In genomic region chrX:7764657-7765280, GRCm38 (mm10) we compare ENCODE assay signal across 8 mouse cellular contexts. TPM values are rescaled to one million over a fixed set of nuclear protein-coding genes. Genes with fewer than 3 reads are reported as not detected.
A peak's percentile ranks its signal among the peaks of the same experiment; 100 is the strongest.
DNase-seq lines count a peak whose midpoint lies in the region; ATAC-seq lines count a peak whose summit lies in the region.

No protein-coding gene starts in this region.

- H3K4me2 ChIP-seq in kidney, embryonic 16.5 days (replicated peaks; ENCODE audit: low read depth, low read length) = peak overlapping the region; percentile 63
- peak overlapping the region; percentile 67 for H3K4me2 ChIP-seq in hindbrain, embryonic 16.5 days (ENCODE audit: low read length)
- H3K4me2 ChIP-seq in midbrain, embryonic 16.5 days (ENCODE audit: low read length) = peak overlapping the region; percentile 69

- peaks cover 19% of the 10 kb centered on the region; the same call in 1 of the 2 replicates for H3K36me3 ChIP-seq in kidney, embryonic 16.5 days (ENCODE audit: insufficient read depth, low read length)
- peaks cover 2% of the 10 kb centered on the region; the same call in 1 of the 2 replicates for H3K36me3 ChIP-seq in hindbrain, embryonic 16.5 days (ENCODE audit: control insufficient read depth, insufficient read depth, low read length)
- H3K36me3 ChIP-seq in midbrain, embryonic 16.5 days (ENCODE audit: control insufficient read depth, insufficient read depth, low read length) = no peaks in the 10 kb centered on the region

- H3K4me3 ChIP-seq in kidney, embryonic 16.5 days (ENCODE audit: low read length) = peak overlapping the region; percentile 67
- peak overlapping the region; percentile 96 for H3K4me3 ChIP-seq in brown adipose tissue, adult 24 weeks (ENCODE audit: insufficient read depth, low read depth, low read length)
- peak overlapping the region; percentile 65 for H3K4me3 ChIP-seq in hindbrain, embryonic 16.5 days (ENCODE audit: low read length)
- peak overlapping the region; percentile 59 for H3K4me3 ChIP-seq in midbrain, embryonic 16.5 days (ENCODE audit: low read depth, low read length)

- WGBS in kidney, embryonic 16.5 days = 26% methylated on average over 9 of the region's 9 CpGs
- WGBS in hindbrain, embryonic 16.5 days = 14% methylated on average over 9 of the region's 9 CpGs
- WGBS in midbrain, embryonic 16.5 days = 15% methylated on average over 9 of the region's 9 CpGs

- no peaks in the 10 kb centered on the region for H3K27me3 ChIP-seq in kidney, embryonic 16.5 days (ENCODE audit: insufficient read depth, low read length)
- H3K27me3 ChIP-seq in hindbrain, embryonic 16.5 days (replicated peaks; ENCODE audit: control insufficient read depth, insufficient read depth, low read length) = no peaks in the 10 kb centered on the region
- H3K27me3 ChIP-seq in midbrain, embryonic 16.5 days (ENCODE audit: control insufficient read depth, insufficient read depth, low read depth, low read length) = no peaks in the 10 kb centered on the region

- H3K4me1 ChIP-seq in kidney, embryonic 16.5 days (ENCODE audit: insufficient read depth, low read length) = peaks cover 22% of the 10 kb centered on the region
- H3K4me1 ChIP-seq in brown adipose tissue, adult 24 weeks (ENCODE audit: control insufficient read depth, insufficient read depth, insufficient read length, low read length) = no peaks in the 10 kb centered on the region
- H3K4me1 ChIP-seq in hindbrain, embryonic 16.5 days (ENCODE audit: control insufficient read depth, insufficient read depth, low read depth, low read length) = peaks cover 12% of the 10 kb centered on the region
- H3K4me1 ChIP-seq in midbrain, embryonic 16.5 days (ENCODE audit: control insufficient read depth, insufficient read depth, low read length) = peaks cover 22% of the 10 kb centered on the region

- no peaks in the 10 kb centered on the region for H3K9me3 ChIP-seq in kidney, embryonic 16.5 days (ENCODE audit: low read length)
- H3K9me3 ChIP-seq in hindbrain, embryonic 16.5 days (ENCODE audit: control insufficient read depth, low read length) = no peaks in the 10 kb centered on the region
- H3K9me3 ChIP-seq in midbrain, embryonic 16.5 days (replicated peaks; ENCODE audit: control insufficient read depth, low read length, poor library complexity, severe bottlenecking) = no peaks in the 10 kb centered on the region

- peak overlapping the region; percentile 18; the same call in 1 of the 2 replicates for H3K27ac ChIP-seq in kidney, embryonic 16.5 days (ENCODE audit: low read length)
- H3K27ac ChIP-seq in brown adipose tissue, adult 24 weeks (replicated peaks; ENCODE audit: low read depth, low read length) = peak overlapping the region; percentile 74
- no peak overlapping the region for H3K27ac ChIP-seq in hindbrain, embryonic 16.5 days (ENCODE audit: low read depth, low read length)
- no peak overlapping the region for H3K27ac ChIP-seq in midbrain, embryonic 16.5 days (ENCODE audit: low read length)

- no peak for DNase-seq in kidney, postnatal 14 days
- no peak for DNase-seq in ovary, postnatal 14 days (ENCODE audit: low spot score)
- no peak for DNase-seq in adrenal gland, adult 18-20 months (ENCODE audit: low spot score in 2 of 2)
- DNase-seq in lung, postnatal 4 days = no peak

- peak overlapping the region; percentile 70 for H3K9ac ChIP-seq in kidney, embryonic 16.5 days (replicated peaks; ENCODE audit: low read length)
- H3K9ac ChIP-seq in hindbrain, embryonic 16.5 days (ENCODE audit: low read depth, low read length) = 0 out of 2 replicates have a peak overlapping the region, but pooled peaks have one; percentile 41
- H3K9ac ChIP-seq in midbrain, embryonic 16.5 days (ENCODE audit: low read depth, low read length) = peak overlapping the region; percentile 46

- no peak for ATAC-seq in kidney, embryonic 16.5 days (ENCODE audit: low FRiP score, low TSS enrichment)
- no peak for ATAC-seq in hindbrain, embryonic 16.5 days
- no peak for ATAC-seq in midbrain, embryonic 16.5 days

RNA-seq across cellular contexts. Expression of gene Tfe3, which starts 2.4 kb away (rescaled TPM):
- polyA plus RNA-seq in kidney, embryonic 16.5 days (2015; fragmentation: Nextera tagmentation; extraction: Ambion mirVana) = 30.9 and 31.4 TPM in 2 replicates
- polyA plus RNA-seq in brown adipose tissue, adult 24 weeks (2012; ENCODE audit: insufficient read depth, insufficient read length, missing spikeins) = 22.3 and 27.5 TPM in 2 replicates
- 20.4 and 25.3 TPM in 2 replicates for polyA plus RNA-seq in hindbrain, embryonic 16.5 days (2015; fragmentation: Nextera tagmentation; extraction: Ambion mirVana)
- polyA plus RNA-seq in midbrain, embryonic 16.5 days (2015; fragmentation: Nextera tagmentation; extraction: Ambion mirVana) = 19.0 and 23.3 TPM in 2 replicates
- total RNA-seq in adrenal gland, adult 18-20 months (2021) = 10 to 100 TPM; 41.9 to 56.9 TPM

RNA-seq across cellular contexts. Expression of gene Ccdc120, which starts 14.1 kb away (rescaled TPM):
- 17.4 and 19.6 TPM in 2 replicates for polyA plus RNA-seq in kidney, embryonic 16.5 days (2015; fragmentation: Nextera tagmentation; extraction: Ambion mirVana)
- polyA plus RNA-seq in brown adipose tissue, adult 24 weeks (2012; ENCODE audit: insufficient read depth, insufficient read length, missing spikeins) = not detected in 2 replicates
- polyA plus RNA-seq in hindbrain, embryonic 16.5 days (2015; fragmentation: Nextera tagmentation; extraction: Ambion mirVana) = 52.8 and 55.8 TPM in 2 replicates
- polyA plus RNA-seq in midbrain, embryonic 16.5 days (2015; fragmentation: Nextera tagmentation; extraction: Ambion mirVana) = 71.6 and 76.4 TPM in 2 replicates
- total RNA-seq in adrenal gland, adult 18-20 months (2021) = 1 to 10 TPM; 2.0 to 2.6 TPM

RNA-seq across cellular contexts. Expression of gene Gripap1, which starts 24.8 kb away (rescaled TPM):
- 47.5 and 57.0 TPM in 2 replicates for polyA plus RNA-seq in kidney, embryonic 16.5 days (2015; fragmentation: Nextera tagmentation; extraction: Ambion mirVana)
- 18.6 and 19.2 TPM in 2 replicates for polyA plus RNA-seq in brown adipose tissue, adult 24 weeks (2012; ENCODE audit: insufficient read depth, insufficient read length, missing spikeins)
- 61.5 and 71.9 TPM in 2 replicates for polyA plus RNA-seq in hindbrain, embryonic 16.5 days (2015; fragmentation: Nextera tagmentation; extraction: Ambion mirVana)
- 73.1 and 73.9 TPM in 2 replicates for polyA plus RNA-seq in midbrain, embryonic 16.5 days (2015; fragmentation: Nextera tagmentation; extraction: Ambion mirVana)
- total RNA-seq in adrenal gland, adult 18-20 months (2021) = 10 to 100 TPM; 52.4 to 54.4 TPM

RNA-seq across cellular contexts. Expression of gene Praf2, which starts 36.5 kb away (rescaled TPM):
- polyA plus RNA-seq in kidney, embryonic 16.5 days (2015; fragmentation: Nextera tagmentation; extraction: Ambion mirVana) = 69.3 and 74.7 TPM in 2 replicates
- 10.2 and 10.8 TPM in 2 replicates for polyA plus RNA-seq in brown adipose tissue, adult 24 weeks (2012; ENCODE audit: insufficient read depth, insufficient read length, missing spikeins)
- 143 and 144 TPM in 2 replicates for polyA plus RNA-seq in hindbrain, embryonic 16.5 days (2015; fragmentation: Nextera tagmentation; extraction: Ambion mirVana)
- 132 and 139 TPM in 2 replicates for polyA plus RNA-seq in midbrain, embryonic 16.5 days (2015; fragmentation: Nextera tagmentation; extraction: Ambion mirVana)
- 10 to 100 TPM; 12.1 to 16.3 TPM for total RNA-seq in adrenal gland, adult 18-20 months (2021)

RNA-seq across cellular contexts. Expression of gene Gm45208, which starts 42.7 kb away (rescaled TPM):
- polyA plus RNA-seq in kidney, embryonic 16.5 days (2015; fragmentation: Nextera tagmentation; extraction: Ambion mirVana) = 0.59 TPM in 1 of 2 replicates, not detected in the other
- 4.0 TPM in 1 of 2 replicates, not detected in the other for polyA plus RNA-seq in brown adipose tissue, adult 24 weeks (2012; ENCODE audit: insufficient read depth, insufficient read length, missing spikeins)
- not detected in 2 replicates for polyA plus RNA-seq in hindbrain, embryonic 16.5 days (2015; fragmentation: Nextera tagmentation; extraction: Ambion mirVana)
- not detected in 2 replicates for polyA plus RNA-seq in midbrain, embryonic 16.5 days (2015; fragmentation: Nextera tagmentation; extraction: Ambion mirVana)
- total RNA-seq in adrenal gland, adult 18-20 months (2021) = under 1 TPM in 1 of 2 experiments, not detected in 1; 0.58 TPM

Comparison
In these comparisons a context has a peak if more than half of its experiments do, and no peak if none do; other contexts are left out.
1. H3K27ac ChIP-seq: peak in kidney, embryonic 16.5 days (single experiment) and brown adipose tissue, adult 24 weeks (single experiment); none in hindbrain, embryonic 16.5 days (single experiment) and midbrain, embryonic 16.5 days (single experiment).
2. RNA of gene Ccdc120, which starts 14.1 kb away (polyA plus RNA-seq): 71.6 to 76.4 TPM in midbrain, embryonic 16.5 days, 52.8 to 55.8 TPM in hindbrain, embryonic 16.5 days and 17.4 to 19.6 TPM in kidney, embryonic 16.5 days; not detected in brown adipose tissue, adult 24 weeks; every median in the first group is over 10 times any median in the second.
3. Peak in every context shown above with its lines, with median percentiles within 50 percentile points of each other: H3K4me2 ChIP-seq, H3K4me3 ChIP-seq and H3K9ac ChIP-seq.